Mouse (Mus musculus) liver, embryonic 14.5 days (tissue): Measurements from ENCODE around the gene Pum2.

Experiments
- CTCF ChIP-seq: IDR thresholded peaks from 2 replicates; pipeline ENCODE4 v1.5.1; 2016; ENCODE audit warnings: antibody characterized with exemption, low read depth, control low read depth
- EP300 ChIP-seq: IDR thresholded peaks from 2 replicates; pipeline ENCODE4 v1.6.1; 2016; ENCODE audit warnings: antibody characterized with exemption, low read depth

DNA sequence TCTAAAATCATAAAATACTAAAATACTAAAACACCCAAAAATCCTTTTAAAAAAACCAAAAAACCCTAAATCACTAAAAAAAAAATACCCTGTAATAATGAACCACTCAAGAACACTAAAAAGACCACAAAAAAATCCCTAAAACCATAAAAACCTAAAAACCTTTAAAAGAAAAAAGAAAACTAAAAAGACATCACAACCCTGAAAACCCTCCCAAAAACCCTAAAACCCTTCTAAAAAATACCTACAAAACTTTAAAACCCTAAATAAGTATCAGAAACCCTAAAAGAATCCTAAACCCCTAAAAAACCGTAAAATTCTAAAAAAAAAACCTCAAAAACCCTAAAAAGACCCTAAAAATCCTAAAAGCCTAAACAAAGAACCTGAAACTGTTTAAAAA, 42.2 kb upstream of the Pum2 start:
- TF ChIP-seq CTCF (no peak), EP300 (no peak)
